Mouse (Mus musculus) lung, postnatal 36 days (tissue): ENCODE measurements around the gene Poc1a.

Source experiments
- DNase-seq: peaks from one replicate; pipeline ENCODE4 v3.0.0; 2022; ENCODE audit warnings: mixed read lengths

The Poc1a gene

GRCm38 (mm10) chr9:106265358-106266075, 15.3 kb upstream of the Poc1a start:
- peak; percentile 71 for DNase-seq

GRCm38 (mm10) chr9:106266936-106267657, 13.8 kb upstream of the Poc1a start:
- DNase-seq = no peak

GRCm38 (mm10) chr9:106268421-106268820, 12.4 kb upstream of the Poc1a start:
- no peak for DNase-seq

DNA sequence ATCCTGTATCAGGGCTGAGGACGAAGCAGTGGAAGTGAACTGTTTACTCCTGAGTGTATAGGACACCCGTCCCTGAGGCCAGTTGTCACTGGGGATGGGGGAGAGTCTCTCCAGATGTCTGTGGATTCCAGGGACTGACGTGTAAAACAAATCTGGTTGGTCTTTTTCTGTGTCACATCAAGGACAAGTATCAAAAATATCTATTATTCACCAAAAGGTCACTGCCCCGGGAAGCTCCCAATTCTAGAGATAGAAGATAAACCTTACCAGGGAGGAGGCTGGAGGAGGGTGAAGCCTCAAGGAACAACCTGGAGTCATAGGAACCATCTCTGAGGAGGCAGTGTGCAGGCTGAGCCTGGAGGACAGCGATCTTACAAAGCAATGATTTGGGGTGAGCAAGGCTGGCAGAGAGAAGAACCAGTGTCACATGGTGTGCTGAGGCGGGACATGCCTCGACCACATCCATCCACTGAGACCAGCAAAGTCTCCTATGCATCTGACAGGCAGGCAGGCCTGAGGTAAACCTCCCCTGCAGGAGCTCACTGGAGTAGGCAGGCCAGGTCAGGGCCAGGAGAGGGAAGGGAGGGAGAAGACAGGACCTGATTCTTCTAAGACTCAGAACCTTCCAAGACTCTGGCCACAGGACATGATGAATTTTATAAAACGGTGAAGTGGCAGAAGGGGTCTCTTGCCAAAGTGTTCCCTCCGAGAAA, 11.6 kb upstream of the Poc1a start:
- no peak for DNase-seq

DNA sequence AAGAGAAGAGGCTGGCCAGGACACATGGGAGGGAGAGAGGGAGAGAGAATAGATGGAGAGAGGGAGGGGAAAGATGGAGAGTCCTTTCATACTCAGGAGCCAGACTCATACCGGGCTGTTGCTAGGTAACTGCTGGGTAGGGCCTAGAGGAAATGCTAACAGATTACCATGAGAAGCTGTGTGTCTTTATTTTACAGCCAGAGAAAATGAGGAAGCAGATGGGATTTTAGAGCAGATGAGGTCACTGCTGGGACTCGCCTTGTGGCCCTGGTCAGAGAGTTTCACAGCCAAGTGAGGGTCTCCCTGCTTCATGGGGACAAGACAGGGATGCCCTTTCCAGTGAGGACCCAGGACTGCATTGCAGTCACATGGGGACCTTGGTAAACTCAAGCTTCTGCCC, 11.0 kb upstream of the Poc1a start:
- DNase-seq = no peak

- no peak for DNase-seq
Measured at GRCm38 (mm10) chr9:106270656-106271055, 10.2 kb upstream of the Poc1a start.

- no peak for DNase-seq
Measured at GRCm38 (mm10) chr9:106272288-106272687, 8.6 kb upstream of the Poc1a start.

DNA sequence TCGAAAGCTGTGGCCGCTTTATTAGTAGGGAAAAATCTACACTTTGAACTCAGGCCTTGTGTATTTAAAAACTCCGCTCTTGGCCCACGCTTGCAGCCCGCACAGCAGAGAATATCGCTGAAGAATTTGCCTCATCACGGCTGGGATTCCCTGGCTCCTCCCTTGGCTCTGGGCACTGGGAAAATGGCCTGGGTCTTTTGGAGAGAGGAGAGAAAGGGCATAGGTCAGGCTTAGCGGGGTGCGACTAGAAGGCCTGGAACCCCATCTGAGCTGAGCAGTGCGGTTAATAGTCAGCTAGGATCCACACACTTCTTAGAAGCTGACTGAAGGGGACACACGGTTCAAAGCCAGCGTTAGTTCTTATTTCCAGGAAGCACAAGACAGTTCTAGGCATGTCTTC, 7.6 kb upstream of the Poc1a start:
- DNase-seq = no peak

- no peak for DNase-seq
Measured at GRCm38 (mm10) chr9:106273791-106274190, 7.1 kb upstream of the Poc1a start.

DNA sequence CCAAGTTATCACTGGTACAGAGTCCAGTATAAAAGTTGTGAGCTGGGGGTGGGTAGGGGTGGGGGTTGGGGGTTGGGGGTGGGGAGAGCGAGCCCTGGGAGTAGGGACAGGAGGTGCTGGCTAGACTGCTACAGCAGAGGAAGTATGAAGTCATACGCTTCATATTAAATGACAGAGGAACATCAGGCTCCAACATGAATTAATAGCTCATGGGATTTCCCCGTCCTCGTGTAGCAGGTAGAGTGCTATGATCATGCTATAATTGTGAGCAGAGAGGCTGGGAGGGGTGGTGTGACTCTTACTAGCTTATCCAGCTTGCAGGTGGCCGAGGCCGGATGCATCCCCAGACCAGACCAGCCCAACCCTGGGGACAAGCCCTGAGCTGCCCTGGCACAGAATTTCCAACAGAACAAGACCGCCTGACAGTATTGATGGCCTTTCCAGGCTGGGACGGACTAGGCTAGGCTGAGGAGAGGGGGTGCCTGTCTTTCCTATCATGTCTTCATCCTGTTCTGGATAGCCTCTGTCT, 6.1 kb upstream of the Poc1a start:
- no peak for DNase-seq

DNA sequence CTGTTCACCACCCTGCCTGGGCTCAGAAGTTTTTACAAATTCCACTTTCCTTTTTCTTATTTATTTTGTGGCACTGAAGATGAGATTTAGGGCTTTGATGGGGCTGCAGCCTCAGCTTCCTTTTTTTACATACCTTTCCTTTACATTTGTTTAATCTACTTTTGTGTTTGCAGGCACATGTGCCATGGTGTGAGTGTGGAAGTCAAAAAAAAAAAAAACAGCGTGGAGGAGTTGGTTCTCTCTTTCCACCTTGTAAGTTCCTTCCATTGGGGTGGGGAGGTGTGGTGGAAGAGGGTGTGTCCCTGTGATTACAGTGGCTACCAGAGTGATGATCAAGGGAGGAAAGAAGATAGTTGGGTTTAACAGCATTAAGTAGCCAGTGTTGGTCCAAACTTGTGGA, 5.1 kb upstream of the Poc1a start:
- no peak for DNase-seq

DNA sequence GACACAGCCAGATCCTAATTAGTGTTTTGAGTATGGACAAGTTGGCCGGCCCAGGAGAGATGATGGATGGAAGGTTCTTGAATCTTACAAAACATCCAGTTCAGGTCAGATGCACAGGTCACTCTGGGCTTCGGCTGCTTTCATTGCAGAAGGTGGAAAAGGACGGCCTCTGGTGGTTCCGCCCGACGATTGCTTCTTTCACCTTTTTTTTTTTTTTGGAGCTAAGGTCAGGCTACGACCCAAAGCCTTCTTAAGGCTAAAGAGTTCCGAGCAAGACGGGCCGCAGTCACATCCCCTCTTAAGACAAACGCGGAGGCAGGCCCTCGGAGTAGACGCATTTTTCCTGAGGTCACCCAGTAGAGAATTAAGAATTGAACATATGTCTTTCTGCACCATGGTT, 475 bp upstream of the Poc1a start:
- DNase-seq = peak; percentile 88

DNA sequence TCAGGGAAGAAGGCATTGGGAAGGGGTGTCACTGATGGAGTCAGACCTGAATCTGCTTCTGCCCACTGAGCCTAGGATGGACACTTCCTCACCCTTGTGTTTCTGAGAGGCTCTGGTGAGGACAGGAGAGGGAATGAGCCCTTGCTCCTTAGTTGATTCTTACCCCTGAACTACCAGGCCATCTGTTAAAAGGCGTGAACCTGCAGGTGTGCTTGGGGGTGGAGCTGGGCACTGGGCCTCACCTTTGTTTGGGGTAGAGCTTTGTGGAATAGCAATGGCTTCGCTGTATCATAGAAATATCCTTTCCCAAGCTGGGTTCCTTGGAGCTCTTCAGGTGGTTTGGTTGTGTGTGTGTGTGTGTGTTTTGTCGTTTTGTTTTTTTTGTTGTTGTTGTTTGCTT, 1.2 kb downstream of the Poc1a start:
- no peak for DNase-seq

GRCm38 (mm10) chr9:106287165-106287564, 6.3 kb downstream of the Poc1a start:
- no peak for DNase-seq

GRCm38 (mm10) chr9:106288864-106289263, 8.0 kb downstream of the Poc1a start:
- DNase-seq = peak; percentile 93

DNA sequence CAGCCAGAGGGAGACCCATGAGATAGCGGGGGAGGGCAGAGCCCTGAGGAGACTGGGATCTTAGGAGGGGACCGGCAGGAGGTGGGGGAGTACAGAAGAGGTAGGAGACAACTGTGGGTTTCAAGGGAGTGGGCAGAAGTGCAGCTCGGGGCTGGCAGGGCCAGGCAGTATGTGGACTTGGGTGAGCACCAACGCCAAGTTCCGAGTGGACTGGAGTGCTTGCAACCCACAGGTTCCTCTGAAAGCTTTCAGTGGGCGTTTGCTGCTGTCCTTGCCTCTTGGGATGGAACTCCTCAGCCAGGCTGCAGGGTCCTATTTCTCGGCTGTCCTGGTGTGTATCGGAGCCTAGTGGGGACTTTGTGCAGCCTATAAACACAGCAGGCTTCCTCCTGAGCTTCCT, 9.0 kb downstream of the Poc1a start:
- DNase-seq = no peak

GRCm38 (mm10) chr9:106290636-106291122, 9.8 kb downstream of the Poc1a start:
- peak; percentile 73 for DNase-seq

GRCm38 (mm10) chr9:106293569-106294156, 12.8 kb downstream of the Poc1a start:
- no peak for DNase-seq

DNA sequence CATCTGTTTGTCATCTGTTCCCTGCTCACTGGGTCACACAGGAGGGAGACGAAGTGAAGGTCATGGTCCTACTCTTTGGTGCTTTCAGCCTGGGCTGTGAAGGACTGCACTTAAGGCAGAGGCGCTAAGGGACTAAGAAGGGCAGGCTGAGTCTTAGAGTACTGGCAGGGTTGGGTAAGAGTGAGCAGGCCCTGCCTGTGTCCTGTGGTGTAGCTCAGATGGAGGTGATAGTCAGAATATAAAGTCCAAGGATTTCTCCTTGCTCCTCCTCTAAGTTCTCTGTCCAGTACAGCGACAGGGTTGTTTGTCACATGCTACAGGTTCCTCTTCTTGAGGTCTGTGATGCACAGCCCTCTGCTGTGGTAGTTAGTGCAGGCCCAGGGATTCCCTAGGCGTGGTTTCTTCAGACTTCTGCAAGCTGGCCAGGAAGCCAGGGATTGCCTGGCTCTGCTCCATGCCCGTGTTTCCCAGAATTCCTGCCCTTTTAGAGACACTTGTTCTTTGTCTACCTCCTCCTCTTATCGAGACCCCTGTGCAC, 15.8 kb downstream of the Poc1a start:
- DNase-seq = no peak

GRCm38 (mm10) chr9:106300176-106300803, 19.4 kb downstream of the Poc1a start:
- no peak for DNase-seq

GRCm38 (mm10) chr9:106300949-106301348, 20.1 kb downstream of the Poc1a start:
- no peak for DNase-seq

- no peak for DNase-seq
Measured at GRCm38 (mm10) chr9:106301446-106302080, 20.7 kb downstream of the Poc1a start.
